Mouse (Mus musculus) adrenal gland, adult (tissue): ENCODE measurements around the gene Dnah11.
A peak's percentile ranks its signal among the peaks of the same experiment; 100 is the strongest.

Experiments
- DNase-seq, 2 experiments: peaks; one replicate each; pipeline ENCODE4 v3.0.0; 2022 to 2023; ENCODE audit warnings: low spot score in 1 of 2; ENCODE audit not compliant: inconsistent age in 2 of 2

The Dnah11 gene

GRCm38 (mm10) chr12:118094946-118095345, 103.9 kb downstream of the Dnah11 start:
- no peak for DNase-seq

- DNase-seq: no peak
These were observed 113.6 kb downstream of the Dnah11 start for GRCm38 (mm10) chr12:118085291-118085690.

GRCm38 (mm10) chr12:118084806-118085205, 114.0 kb downstream of the Dnah11 start:
- DNase-seq: no peak

GRCm38 (mm10) chr12:118084134-118084533, 114.7 kb downstream of the Dnah11 start:
- no peak for DNase-seq

GRCm38 (mm10) chr12:118080441-118080840, 118.4 kb downstream of the Dnah11 start:
- no peak for DNase-seq

GRCm38 (mm10) chr12:118078434-118078989, 120.3 kb downstream of the Dnah11 start:
- DNase-seq: no peak

- DNase-seq: no peak
These were observed 122.0 kb downstream of the Dnah11 start for GRCm38 (mm10) chr12:118076802-118077201.

- no peak for DNase-seq
These were observed 126.5 kb downstream of the Dnah11 start for GRCm38 (mm10) chr12:118072181-118072872.

- no peak for DNase-seq
These were observed 127.2 kb downstream of the Dnah11 start for GRCm38 (mm10) chr12:118071667-118072066.

- DNase-seq: no peak
These were observed 130.1 kb downstream of the Dnah11 start for GRCm38 (mm10) chr12:118068785-118069184.

GRCm38 (mm10) chr12:118062343-118062742, 136.5 kb downstream of the Dnah11 start:
- DNase-seq: no peak

- DNase-seq: no peak
These were observed 142.0 kb downstream of the Dnah11 start for GRCm38 (mm10) chr12:118056876-118057275.

- no peak for DNase-seq
These were observed 153.5 kb downstream of the Dnah11 start for GRCm38 (mm10) chr12:118045381-118045780.

- no peak for DNase-seq
These were observed 155.7 kb downstream of the Dnah11 start for GRCm38 (mm10) chr12:118043130-118043647.

GRCm38 (mm10) chr12:118042196-118042595, 156.6 kb downstream of the Dnah11 start:
- DNase-seq: no peak

- no peak for DNase-seq
These were observed 163.9 kb downstream of the Dnah11 start for GRCm38 (mm10) chr12:118034990-118035389.

- DNase-seq: no peak
These were observed 173.1 kb downstream of the Dnah11 start for GRCm38 (mm10) chr12:118025771-118026170.

GRCm38 (mm10) chr12:118018936-118019335, 179.9 kb downstream of the Dnah11 start:
- DNase-seq: no peak

- no peak for DNase-seq
These were observed 185.0 kb downstream of the Dnah11 start for GRCm38 (mm10) chr12:118013872-118014271.

- no peak for DNase-seq
These were observed 186.9 kb downstream of the Dnah11 start for GRCm38 (mm10) chr12:118011921-118012320.

GRCm38 (mm10) chr12:117994938-117995337, 203.9 kb downstream of the Dnah11 start:
- no peak for DNase-seq

- DNase-seq: peak; percentile 48 to 80
These were observed 205.3 kb downstream of the Dnah11 start for GRCm38 (mm10) chr12:117993499-117993898.
